Mouse (Mus musculus): ENCODE data around the gene Slain1.

Slain1 gene

GRCm38 (mm10) chr14:103649896-103650334 is at the start of gene Slain1:
TSS of gene Slain1 (plus strand) at chr14:103650228.
- peak; percentile 94 for DNase-seq (ENCODE audit: low spot score)

GRCm38 (mm10) chr14:103608063-103608462 is 42.0 kb upstream of the Slain1 start:
- no peak for DNase-seq (ENCODE audit: low spot score)

GRCm38 (mm10) chr14:103613573-103614271 is 36.3 kb upstream of the Slain1 start:
- DNase-seq (ENCODE audit: low spot score): no peak

GRCm38 (mm10) chr14:103614272-103614587 is 35.8 kb upstream of the Slain1 start:
- no peak for DNase-seq (ENCODE audit: low spot score)

- DNase-seq (ENCODE audit: low spot score): no peak
These were observed 30.3 kb upstream of the Slain1 start for GRCm38 (mm10) chr14:103619756-103620155.

- no peak for DNase-seq (ENCODE audit: low spot score)
These were observed 28.8 kb upstream of the Slain1 start for GRCm38 (mm10) chr14:103621207-103621606.

- DNase-seq (ENCODE audit: low spot score): no peak
These were observed 23.9 kb upstream of the Slain1 start for GRCm38 (mm10) chr14:103626100-103626499.

GRCm38 (mm10) chr14:103629639-103630364 is 20.2 kb upstream of the Slain1 start:
- DNase-seq (ENCODE audit: low spot score): no peak

- DNase-seq (ENCODE audit: low spot score): peak; percentile 59
These were observed 19.5 kb upstream of the Slain1 start for GRCm38 (mm10) chr14:103630545-103630944.

GRCm38 (mm10) chr14:103643933-103644332 is 6.1 kb upstream of the Slain1 start:
- DNase-seq (ENCODE audit: low spot score): no peak

GRCm38 (mm10) chr14:103647981-103648380 is 2.0 kb upstream of the Slain1 start:
- DNase-seq (ENCODE audit: low spot score): no peak

- no peak for DNase-seq (ENCODE audit: low spot score)
These were observed 1.3 kb upstream of the Slain1 start for GRCm38 (mm10) chr14:103648623-103649255.

- no peak for DNase-seq (ENCODE audit: low spot score)
These were observed 726 bp upstream of the Slain1 start for GRCm38 (mm10) chr14:103649302-103649701.

GRCm38 (mm10) chr14:103650413-103651101 is 529 bp downstream of the Slain1 start:
- DNase-seq (ENCODE audit: low spot score): peak; percentile 87

GRCm38 (mm10) chr14:103651106-103651505 is 1.1 kb downstream of the Slain1 start:
- no peak for DNase-seq (ENCODE audit: low spot score)

- no peak for DNase-seq (ENCODE audit: low spot score)
These were observed 1.5 kb downstream of the Slain1 start for GRCm38 (mm10) chr14:103651562-103651961.

GRCm38 (mm10) chr14:103652524-103652923 is 2.5 kb downstream of the Slain1 start:
- no peak for DNase-seq (ENCODE audit: low spot score)

- DNase-seq (ENCODE audit: low spot score): no peak
These were observed 3.8 kb downstream of the Slain1 start for GRCm38 (mm10) chr14:103653800-103654199.

GRCm38 (mm10) chr14:103655448-103655847 is 5.4 kb downstream of the Slain1 start:
- DNase-seq (ENCODE audit: low spot score): no peak

- DNase-seq (ENCODE audit: low spot score): no peak
These were observed 7.8 kb downstream of the Slain1 start for GRCm38 (mm10) chr14:103657876-103658275.

- DNase-seq (ENCODE audit: low spot score): no peak
These were observed 13.0 kb downstream of the Slain1 start for GRCm38 (mm10) chr14:103663026-103663425.

GRCm38 (mm10) chr14:103664391-103664790 is 14.4 kb downstream of the Slain1 start:
- DNase-seq (ENCODE audit: low spot score): no peak

Measured in testis, postnatal 10 days (tissue).